Mouse (Mus musculus): ENCODE data around the gene Fuom. TPM values are rescaled to one million over a fixed set of nuclear protein-coding genes. Genes with fewer than 3 reads are reported as not detected.
"Not testable (repeated sequence)": the region's sequence is repeated elsewhere in the genome, so short reads cannot be mapped to it uniquely, and the experiment has no call there.

Fuom gene
- polyA plus RNA-seq (2011; ENCODE audit: insufficient read length, low read depth, missing spikeins): 15.1 and 29.3 TPM in 2 replicates

DNA sequence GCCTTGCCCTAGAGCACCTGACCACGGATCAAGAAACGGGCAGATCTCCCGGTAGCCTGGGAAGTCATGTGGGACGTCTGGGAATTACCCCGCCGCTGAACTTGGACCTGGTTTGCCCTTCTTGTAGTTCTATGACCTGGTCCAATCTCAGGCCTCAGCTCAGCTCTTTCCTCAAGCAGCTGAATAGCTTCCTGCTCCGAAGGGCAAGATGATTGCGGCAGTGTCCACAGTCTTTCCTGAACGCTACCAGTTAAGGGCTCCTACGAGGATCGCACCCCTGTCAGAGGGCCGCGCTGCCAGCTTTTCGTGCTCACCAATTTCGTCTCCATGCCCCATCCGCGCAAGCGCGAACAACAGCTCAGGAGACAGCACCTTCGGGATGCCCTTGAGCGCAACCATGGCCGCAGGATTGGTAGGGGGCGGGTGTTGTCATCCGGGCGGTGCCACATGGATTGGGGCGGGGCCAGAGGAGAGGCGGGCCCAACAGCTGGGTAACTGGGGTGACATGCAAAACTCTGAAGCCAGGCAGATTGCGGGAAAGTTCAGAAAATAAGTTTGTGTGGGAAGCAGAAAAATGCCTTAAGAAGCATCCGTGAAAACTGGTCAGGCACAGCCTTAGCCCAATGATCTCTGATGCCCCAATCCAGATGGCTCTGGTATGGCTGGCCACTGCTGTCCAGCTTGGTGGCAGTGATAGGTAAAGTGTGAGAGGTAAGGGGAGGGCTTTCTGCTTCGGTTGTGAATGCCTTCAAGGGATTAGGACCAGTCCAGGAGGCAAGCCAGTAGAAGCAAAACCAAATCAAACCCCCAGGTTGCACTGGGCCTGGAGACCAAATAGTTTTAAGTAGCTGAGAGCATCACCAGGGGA lies at the start of gene Fuom:
Fuom (minus strand) TSS at position 449 of the 868 bp plus-strand sequence.
- H3K27ac ChIP-seq (ENCODE audit: insufficient read depth, low read length): no peak within 1 kb of the TSS
- H3K4me3 ChIP-seq (ENCODE audit: insufficient read depth, low read length): peak within 1 kb of the TSS; percentile 38
- no peaks in the 10 kb centered on the region for H3K4me1 ChIP-seq (ENCODE audit: control insufficient read depth, insufficient read depth, low read length)
- TF ChIP-seq POLR2A (IDR thresholded peaks at IDR 0.05; ENCODE audit: low read depth, low read length) (peak; percentile 65), CTCF (IDR thresholded peaks at IDR 0.05; ENCODE audit: borderline replicate concordance, insufficient read depth, low read length) (no peak)

DNA sequence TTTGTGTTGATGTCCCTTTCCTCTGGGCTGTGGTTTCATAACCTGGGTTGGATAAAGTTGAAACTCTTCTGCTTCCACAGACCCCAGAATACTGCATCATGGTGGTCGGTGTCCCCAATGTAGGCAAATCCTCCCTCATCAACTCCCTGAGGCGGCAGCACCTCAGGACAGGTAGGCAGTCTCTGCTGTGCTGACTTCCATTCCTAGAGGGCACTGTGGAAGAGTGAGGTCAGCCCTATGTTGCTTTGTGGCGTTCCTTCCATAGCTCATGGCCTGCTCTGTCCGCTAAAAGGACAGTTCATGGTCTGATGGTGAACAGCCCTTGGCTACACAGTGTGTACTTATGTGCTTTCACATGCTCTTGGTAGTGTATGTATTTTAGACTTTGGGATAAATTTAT lies 42.3 kb upstream of the Fuom start:
- H3K4me3 ChIP-seq (ENCODE audit: insufficient read depth, low read length): no peak overlapping the region
- TF ChIP-seq CTCF (IDR thresholded peaks at IDR 0.05; ENCODE audit: borderline replicate concordance, insufficient read depth, low read length): no peak
- no peak for TF ChIP-seq POLR2A (IDR thresholded peaks at IDR 0.05; ENCODE audit: low read depth, low read length)

DNA sequence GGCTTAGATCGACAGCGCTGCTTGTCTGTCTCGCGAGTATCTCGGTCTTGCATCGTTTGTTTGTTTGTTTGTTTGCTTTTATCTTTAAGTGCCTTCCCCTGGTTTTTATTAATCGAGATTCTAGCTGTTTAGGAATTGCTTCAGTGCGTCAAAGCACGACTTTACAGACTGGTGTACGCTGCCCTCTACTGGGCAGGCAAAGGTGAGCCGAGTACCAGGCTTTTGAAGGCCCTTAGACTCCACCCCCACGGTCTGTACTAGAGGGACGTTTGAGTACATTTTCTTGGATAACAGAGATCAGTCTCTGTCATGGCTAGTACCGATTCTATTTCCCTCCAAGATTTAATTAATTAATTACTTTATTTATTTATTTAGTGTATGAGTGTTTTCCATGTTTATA lies 39.1 kb upstream of the Fuom start:
- Histone ChIP-seq H3K4me1 (ENCODE audit: control insufficient read depth, insufficient read depth, low read length) (no peaks in the 10 kb centered on the region), H3K27ac (ENCODE audit: insufficient read depth, low read length) (no peak overlapping the region), H3K4me3 (ENCODE audit: insufficient read depth, low read length) (no peak overlapping the region)
- TF ChIP-seq CTCF (IDR thresholded peaks at IDR 0.05; ENCODE audit: borderline replicate concordance, insufficient read depth, low read length) (peak; percentile 83; the same call in 1 of the 2 replicates), POLR2A (IDR thresholded peaks at IDR 0.05; ENCODE audit: low read depth, low read length) (no peak)

More for the DNA sequence above, 42.3 kb upstream of the Fuom start:
- no peaks in the 10 kb centered on the region for H3K4me1 ChIP-seq (ENCODE audit: control insufficient read depth, insufficient read depth, low read length)
- no peak overlapping the region for H3K27ac ChIP-seq (ENCODE audit: insufficient read depth, low read length)

DNA sequence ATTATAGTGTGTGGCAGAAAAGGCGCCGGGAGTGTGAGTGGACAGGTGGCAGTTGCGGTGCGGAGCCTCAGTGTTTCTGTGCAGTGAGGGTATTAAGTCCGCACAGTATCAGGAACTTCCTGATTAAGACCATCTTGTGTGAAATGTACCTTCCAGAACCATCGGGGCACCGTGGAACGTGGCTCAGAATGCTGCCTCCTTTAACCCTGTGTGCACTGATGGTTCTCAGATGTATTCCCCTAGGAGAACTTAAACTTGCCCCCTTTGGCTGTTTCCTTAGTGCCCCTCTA lies 35.7 kb upstream of the Fuom start:
- peak overlapping the region; percentile 76 for H3K4me3 ChIP-seq (ENCODE audit: insufficient read depth, low read length)
- H3K27ac ChIP-seq (ENCODE audit: insufficient read depth, low read length): no peak overlapping the region
- no peak for TF ChIP-seq POLR2A (IDR thresholded peaks at IDR 0.05; ENCODE audit: low read depth, low read length)
- no peaks in the 10 kb centered on the region for H3K4me1 ChIP-seq (ENCODE audit: control insufficient read depth, insufficient read depth, low read length)

DNA sequence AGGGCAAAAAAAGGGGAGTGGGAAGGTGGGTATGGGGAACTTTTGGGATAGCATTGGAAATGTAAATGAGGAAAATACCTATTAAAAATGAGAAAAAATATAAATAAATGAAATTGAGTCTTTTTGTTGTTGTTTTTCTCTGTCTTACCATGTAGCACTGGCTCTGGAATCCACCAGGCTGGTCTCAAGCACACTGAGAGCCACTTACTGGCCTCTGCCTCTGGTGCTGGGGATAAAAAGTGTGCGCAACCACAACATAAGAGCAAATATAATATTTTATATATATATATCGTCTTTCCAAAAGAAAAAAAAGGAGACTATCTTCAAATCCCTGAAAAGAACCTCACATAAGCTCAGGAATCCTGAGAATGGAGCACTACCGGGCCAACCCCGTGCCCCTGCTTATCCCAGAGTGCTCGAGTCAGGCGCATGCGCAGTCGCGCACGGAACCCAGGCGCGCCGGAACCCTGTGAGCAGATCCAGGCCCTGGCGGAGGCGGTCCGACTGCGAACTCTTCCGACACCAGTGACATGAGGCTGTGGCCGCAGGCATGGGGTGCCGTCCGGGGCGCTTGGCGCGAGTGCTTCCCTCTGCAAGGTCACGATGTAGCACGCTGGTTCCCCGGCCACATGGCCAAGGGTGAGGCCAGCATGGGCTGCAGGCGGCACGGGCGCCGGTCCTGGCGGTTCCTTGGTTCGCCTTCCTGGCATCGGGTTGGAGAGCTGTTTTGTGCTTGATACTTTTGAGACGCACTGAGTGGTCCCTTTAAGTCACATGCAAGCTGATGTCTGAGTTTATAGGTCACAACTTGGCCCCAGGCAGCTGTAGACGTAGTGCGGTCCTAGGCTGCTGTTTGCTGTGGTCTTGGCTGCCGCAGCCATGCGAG lies 35.1 kb upstream of the Fuom start, which contains the start of gene Mtg1:
Mtg1 (plus strand) TSS at position 430 of the 886 bp plus-strand sequence.
- Histone ChIP-seq H3K4me1 (ENCODE audit: control insufficient read depth, insufficient read depth, low read length) (no peaks in the 10 kb centered on the region), H3K27ac (ENCODE audit: insufficient read depth, low read length) (no peak within 1 kb of the TSS), H3K4me3 (ENCODE audit: insufficient read depth, low read length) (peak within 1 kb of the TSS; percentile 76)
- TF ChIP-seq POLR2A (IDR thresholded peaks at IDR 0.05; ENCODE audit: low read depth, low read length): peak; percentile 69
- TF ChIP-seq CTCF (IDR thresholded peaks at IDR 0.05; ENCODE audit: borderline replicate concordance, insufficient read depth, low read length): no peak

DNA sequence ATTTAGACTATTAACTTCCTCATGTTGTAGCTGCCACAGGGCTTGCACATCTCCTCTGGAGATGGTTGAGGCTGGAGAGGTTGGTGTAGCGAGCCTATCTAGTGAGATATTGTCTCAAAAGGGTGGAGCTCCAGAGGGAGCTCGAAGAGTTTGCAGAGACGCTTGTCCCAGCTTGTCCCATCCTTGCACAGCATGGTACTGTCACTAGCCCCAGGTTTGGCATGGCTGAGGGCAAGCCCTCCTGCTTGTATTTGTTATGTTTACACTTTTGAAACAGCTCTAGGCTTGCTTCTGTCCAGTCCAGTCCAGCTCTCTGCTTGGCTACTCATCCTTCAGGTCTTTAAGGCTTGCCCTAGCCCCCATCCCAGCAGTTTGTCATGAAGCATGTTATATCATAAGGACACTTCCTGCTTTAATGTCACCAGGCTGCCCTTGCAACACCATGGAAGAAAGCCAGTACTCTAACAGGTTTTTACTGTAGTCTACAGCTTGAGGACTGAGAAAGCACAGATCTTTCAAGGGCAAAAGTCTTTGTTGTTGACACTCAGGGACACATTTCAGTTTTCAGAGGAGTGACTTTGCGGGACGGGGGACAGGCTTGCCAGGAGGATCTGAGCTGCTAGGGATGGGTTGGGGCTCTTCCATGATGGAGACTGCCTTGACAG lies 33.0 kb upstream of the Fuom start:
- H3K4me3 ChIP-seq (ENCODE audit: insufficient read depth, low read length): no peak overlapping the region
- no peak for TF ChIP-seq POLR2A (IDR thresholded peaks at IDR 0.05; ENCODE audit: low read depth, low read length)
- TF ChIP-seq CTCF (IDR thresholded peaks at IDR 0.05; ENCODE audit: borderline replicate concordance, insufficient read depth, low read length): no peak
- no peaks in the 10 kb centered on the region for H3K4me1 ChIP-seq (ENCODE audit: control insufficient read depth, insufficient read depth, low read length)
- no peak overlapping the region for H3K27ac ChIP-seq (ENCODE audit: insufficient read depth, low read length)

DNA sequence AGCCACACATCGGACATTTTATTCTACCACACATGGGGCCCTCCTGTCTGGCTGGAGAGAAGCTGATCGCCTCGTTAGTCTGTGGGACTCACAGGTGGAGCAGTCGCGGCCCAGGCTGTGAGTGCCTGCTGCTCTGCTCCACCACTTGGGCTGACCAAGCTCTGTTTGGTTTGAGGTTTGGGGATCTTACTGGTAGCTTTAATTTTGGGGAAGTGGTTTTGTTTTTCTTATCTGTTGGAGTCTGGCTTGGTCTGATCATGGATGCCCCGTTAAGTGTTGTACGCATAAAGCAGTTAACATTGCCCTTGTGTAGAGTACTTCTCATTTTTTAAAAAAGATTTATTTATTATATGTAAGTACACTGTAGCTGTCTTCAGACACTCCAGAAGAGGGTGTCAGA lies 31.8 kb upstream of the Fuom start:
- H3K4me3 ChIP-seq (ENCODE audit: insufficient read depth, low read length); H3K4me1 ChIP-seq (ENCODE audit: control insufficient read depth, insufficient read depth, low read length); H3K27ac ChIP-seq (ENCODE audit: insufficient read depth, low read length): not testable (repeated sequence)

DNA sequence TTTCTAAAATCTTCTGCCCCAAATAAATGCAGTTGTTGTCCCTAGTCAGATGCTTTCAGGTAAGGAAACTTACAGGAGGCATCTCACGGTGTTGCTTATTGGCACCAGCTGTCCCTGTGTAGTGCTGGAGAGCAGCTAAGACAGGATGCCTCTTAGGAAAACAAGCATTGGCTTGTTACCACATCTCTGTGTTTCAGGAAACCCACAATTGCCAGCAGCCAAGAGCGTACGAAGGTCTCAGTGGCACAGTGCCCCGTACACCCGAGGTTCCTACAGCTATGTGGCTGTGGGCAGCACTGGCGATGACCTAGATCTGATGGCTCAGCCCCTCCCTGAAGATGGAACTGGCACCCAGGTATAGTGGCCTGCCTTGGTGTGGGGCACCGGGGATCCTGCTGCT lies 29.9 kb upstream of the Fuom start:
- H3K4me1 ChIP-seq (ENCODE audit: control insufficient read depth, insufficient read depth, low read length); H3K4me3 ChIP-seq (ENCODE audit: insufficient read depth, low read length); H3K27ac ChIP-seq (ENCODE audit: insufficient read depth, low read length): not testable (repeated sequence)

DNA sequence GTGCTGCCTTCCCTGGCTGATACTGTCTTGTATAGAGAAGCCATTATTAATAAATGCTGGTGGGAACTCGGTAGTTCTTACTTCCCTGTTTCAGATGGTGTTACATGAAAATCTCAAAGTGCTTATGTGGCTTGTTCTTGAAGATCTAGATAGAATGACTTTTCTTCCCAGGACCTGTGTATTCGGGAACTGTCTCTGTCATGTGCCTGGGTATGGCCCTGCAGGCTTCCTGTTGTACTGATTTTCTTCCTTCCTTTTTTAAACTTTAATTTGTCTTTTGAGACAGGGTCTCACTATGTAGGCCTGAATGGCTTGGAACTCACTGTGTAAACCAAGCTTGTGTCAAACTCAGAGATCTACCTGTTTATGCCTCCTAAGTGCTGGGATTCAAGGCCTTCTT lies 25.7 kb upstream of the Fuom start:
- Histone ChIP-seq H3K4me1 (ENCODE audit: control insufficient read depth, insufficient read depth, low read length) (peaks cover 2% of the 10 kb centered on the region; the same call in 1 of the 2 replicates), H3K4me3 (ENCODE audit: insufficient read depth, low read length) (no peak overlapping the region), H3K27ac (ENCODE audit: insufficient read depth, low read length) (no peak overlapping the region)
- TF ChIP-seq POLR2A (IDR thresholded peaks at IDR 0.05; ENCODE audit: low read depth, low read length) (no peak), CTCF (IDR thresholded peaks at IDR 0.05; ENCODE audit: borderline replicate concordance, insufficient read depth, low read length) (no peak)

DNA sequence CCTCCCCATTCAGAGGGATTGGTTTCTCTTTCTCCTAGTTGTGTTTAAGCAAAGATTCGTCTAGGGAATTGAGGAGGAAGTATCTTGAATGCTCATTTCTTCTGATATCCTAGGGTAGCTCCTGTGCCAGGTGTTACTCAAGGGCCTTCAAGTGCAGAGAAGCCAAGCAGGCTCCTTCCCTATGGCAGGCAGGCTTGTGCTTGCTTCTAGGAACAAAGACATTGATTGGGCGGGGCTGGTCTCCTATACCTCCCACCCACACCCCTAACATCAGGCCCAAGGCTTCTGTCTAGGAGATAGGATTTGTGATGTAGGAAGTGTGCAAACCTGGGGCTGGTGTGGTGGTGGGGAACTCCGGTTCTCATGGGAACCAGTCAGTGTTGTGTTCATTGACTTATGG lies 24.7 kb upstream of the Fuom start:
- H3K4me3 ChIP-seq (ENCODE audit: insufficient read depth, low read length): no peak overlapping the region
- H3K27ac ChIP-seq (ENCODE audit: insufficient read depth, low read length): no peak overlapping the region
- TF ChIP-seq CTCF (IDR thresholded peaks at IDR 0.05; ENCODE audit: borderline replicate concordance, insufficient read depth, low read length): no peak
- TF ChIP-seq POLR2A (IDR thresholded peaks at IDR 0.05; ENCODE audit: low read depth, low read length): no peak
- H3K4me1 ChIP-seq (ENCODE audit: control insufficient read depth, insufficient read depth, low read length): peaks cover 2% of the 10 kb centered on the region; the same call in 1 of the 2 replicates

Measured in embryonic fibroblast, embryonic 13.5 days (primary cell).